21 mouse cellular contexts compared by ENCODE assay signal in genomic region chr9:79922493-79922760, GRCm38 (mm10).
DNase-seq lines count a peak whose midpoint lies in the region; ATAC-seq lines count a peak whose summit lies in the region.
"Had no signal": no experiment of that assay in that cellular context is flagged by ENCODE, and none has a peak within 500 bp of the region (broad histone marks: within the 10 kb centered on the region; RNA-seq: fewer than 3 reads in every experiment).

No protein-coding gene starts in this region.

- 78% methylated on average over 6 of the region's 6 CpGs for WGBS in embryonic facial prominence, embryonic 13.5 days
- WGBS in embryonic facial prominence, embryonic 10.5 days = 83% methylated on average over 6 of the region's 6 CpGs
- WGBS in heart, embryonic 11.5 days (ENCODE audit: insufficient replicate concordance) = 67% methylated on average over 6 of the region's 6 CpGs
- 76% methylated on average over 6 of the region's 6 CpGs for WGBS in kidney, embryonic 15.5 days
- WGBS in heart, embryonic 16.5 days = 65% methylated on average over 6 of the region's 6 CpGs

- peak overlapping the region; percentile 7; the same call in 1 of the 2 replicates for H3K4me2 ChIP-seq in embryonic facial prominence, embryonic 13.5 days
- no peak overlapping the region for H3K4me2 ChIP-seq in heart, embryonic 11.5 days
- no peak overlapping the region for H3K4me2 ChIP-seq in kidney, embryonic 15.5 days
- peak overlapping the region; percentile 34 for H3K4me2 ChIP-seq in heart, embryonic 16.5 days (ENCODE audit: low read depth, low read length)
- H3K4me2 ChIP-seq: liver, embryonic 15.5 days; midbrain, embryonic 13.5 days; neural tube, embryonic 13.5 days had no signal

- ATAC-seq in embryonic facial prominence, embryonic 13.5 days (ENCODE audit: insufficient number of reproducible peaks, insufficient read depth, low FRiP score, low TSS enrichment, low read depth) = no peak
- no peak for ATAC-seq in heart, embryonic 11.5 days (replicated peaks; ENCODE audit: insufficient number of reproducible peaks, low FRiP score, low TSS enrichment)
- ATAC-seq in kidney, embryonic 15.5 days (replicated peaks; ENCODE audit: low FRiP score) = no peak
- no peak for ATAC-seq in heart, embryonic 16.5 days (replicated peaks; ENCODE audit: extremely low read depth, insufficient read depth, low FRiP score)
- ATAC-seq: forebrain, embryonic 14.5 days; hindbrain, embryonic 16.5 days; midbrain, embryonic 13.5 days had no signal

- H3K9ac ChIP-seq in embryonic facial prominence, embryonic 13.5 days = no peak overlapping the region
- H3K9ac ChIP-seq in heart, embryonic 11.5 days (ENCODE audit: low read depth, low read length) = no peak overlapping the region
- H3K9ac ChIP-seq in kidney, embryonic 15.5 days = no peak overlapping the region
- peak overlapping the region; percentile 57 for H3K9ac ChIP-seq in heart, embryonic 16.5 days (ENCODE audit: low read length)
- H3K9ac ChIP-seq: liver, embryonic 15.5 days; midbrain, embryonic 13.5 days; neural tube, embryonic 13.5 days had no signal

- no peaks in the 10 kb centered on the region for H3K9me3 ChIP-seq in embryonic facial prominence, embryonic 13.5 days
- H3K9me3 ChIP-seq in embryonic facial prominence, embryonic 10.5 days = no peaks in the 10 kb centered on the region
- no peaks in the 10 kb centered on the region for H3K9me3 ChIP-seq in heart, embryonic 11.5 days (replicated peaks; ENCODE audit: control insufficient read depth, low read length)
- H3K9me3 ChIP-seq in kidney, embryonic 15.5 days (replicated peaks) = no peaks in the 10 kb centered on the region
- H3K9me3 ChIP-seq in heart, embryonic 16.5 days (replicated peaks; ENCODE audit: control insufficient read depth, low read length) = no peaks in the 10 kb centered on the region
- H3K9me3 ChIP-seq: liver, embryonic 15.5 days; midbrain, embryonic 13.5 days; neural tube, embryonic 13.5 days had no signal

- H3K4me1 ChIP-seq in embryonic facial prominence, embryonic 13.5 days = peaks cover 25% of the 10 kb centered on the region
- peaks cover 27% of the 10 kb centered on the region for H3K4me1 ChIP-seq in embryonic facial prominence, embryonic 10.5 days
- peaks cover 44% of the 10 kb centered on the region for H3K4me1 ChIP-seq in heart, embryonic 11.5 days (ENCODE audit: control insufficient read depth, insufficient read depth, low read length)
- peaks cover 23% of the 10 kb centered on the region for H3K4me1 ChIP-seq in kidney, embryonic 15.5 days
- H3K4me1 ChIP-seq in heart, embryonic 16.5 days (ENCODE audit: control insufficient read depth, insufficient read depth, low read length) = peaks cover 66% of the 10 kb centered on the region
- H3K4me1 ChIP-seq: liver, embryonic 15.5 days had no signal

- H3K27me3 ChIP-seq in embryonic facial prominence, embryonic 13.5 days = no peaks in the 10 kb centered on the region
- H3K27me3 ChIP-seq in embryonic facial prominence, embryonic 10.5 days (replicated peaks; ENCODE audit: low read depth, poor library complexity, severe bottlenecking) = no peaks in the 10 kb centered on the region
- no peaks in the 10 kb centered on the region for H3K27me3 ChIP-seq in heart, embryonic 11.5 days (ENCODE audit: control insufficient read depth, insufficient read depth, low read length)
- H3K27me3 ChIP-seq in kidney, embryonic 15.5 days = no peaks in the 10 kb centered on the region
- H3K27me3 ChIP-seq in heart, embryonic 16.5 days (ENCODE audit: control insufficient read depth, insufficient read depth, low read length) = no peaks in the 10 kb centered on the region
- H3K27me3 ChIP-seq: CH12.LX; liver, embryonic 15.5 days; midbrain, embryonic 13.5 days; neural tube, embryonic 13.5 days had no signal

- intact Hi-C loops in heart, postnatal 25 days (cut with DNase I) = no loop called here

- H3K36me3 ChIP-seq in embryonic facial prominence, embryonic 13.5 days = no peaks in the 10 kb centered on the region
- no peaks in the 10 kb centered on the region for H3K36me3 ChIP-seq in embryonic facial prominence, embryonic 10.5 days (replicated peaks)
- H3K36me3 ChIP-seq in heart, embryonic 11.5 days (ENCODE audit: control insufficient read depth, insufficient read depth, low read length) = no peaks in the 10 kb centered on the region
- no peaks in the 10 kb centered on the region for H3K36me3 ChIP-seq in kidney, embryonic 15.5 days
- no peaks in the 10 kb centered on the region for H3K36me3 ChIP-seq in heart, embryonic 16.5 days (ENCODE audit: control insufficient read depth, insufficient read depth)
- H3K36me3 ChIP-seq: liver, embryonic 15.5 days; midbrain, embryonic 13.5 days; neural tube, embryonic 13.5 days had no signal

- no peak for DNase-seq in embryonic facial prominence, embryonic 10.5 days (ENCODE audit: low spot score)
- no peak for DNase-seq in heart, postnatal 25 days (ENCODE audit: low spot score)
- no peak for DNase-seq in kidney, postnatal 4 days
- DNase-seq in cerebellum, adult 9-10 months = no peak
- DNase-seq: adrenal gland, adult 8-10 months; cerebellum, adult 2 months; cerebellum, postnatal 25 days; kidney, adult 18-20 months; kidney, postnatal 10 days; layer of hippocampus, adult 9-11 months had no signal

- H3K4me3 ChIP-seq in embryonic facial prominence, embryonic 13.5 days = no peak overlapping the region
- no peak overlapping the region for H3K4me3 ChIP-seq in embryonic facial prominence, embryonic 10.5 days
- no peak overlapping the region for H3K4me3 ChIP-seq in heart, embryonic 11.5 days (ENCODE audit: low read depth, low read length)
- H3K4me3 ChIP-seq in kidney, embryonic 15.5 days (replicated peaks) = no peak overlapping the region
- no peak overlapping the region for H3K4me3 ChIP-seq in heart, embryonic 16.5 days (ENCODE audit: low read length)
- H3K4me3 ChIP-seq: liver, embryonic 15.5 days; midbrain, embryonic 13.5 days; neural tube, embryonic 13.5 days had no signal

- 0 out of 2 replicates have a peak overlapping the region, but pooled peaks have one; percentile 28 for H3K27ac ChIP-seq in embryonic facial prominence, embryonic 13.5 days
- H3K27ac ChIP-seq in embryonic facial prominence, embryonic 10.5 days (replicated peaks) = no peak overlapping the region
- H3K27ac ChIP-seq in heart, embryonic 11.5 days (ENCODE audit: low read depth, low read length) = peak overlapping the region; percentile 35; the same call in 1 of the 2 replicates
- H3K27ac ChIP-seq in kidney, embryonic 15.5 days = 0 out of 2 replicates have a peak overlapping the region, but pooled peaks have one; percentile 6
- peak overlapping the region; percentile 59 for H3K27ac ChIP-seq in heart, embryonic 16.5 days (ENCODE audit: low read length)
- H3K27ac ChIP-seq: liver, embryonic 15.5 days; macrophage; midbrain, embryonic 13.5 days; neural tube, embryonic 13.5 days had no signal

Comparison
In these comparisons a context has a peak if more than half of its experiments do, and no peak if none do; other contexts are left out.
1. H3K4me2 ChIP-seq: peak in embryonic facial prominence, embryonic 13.5 days (single experiment) and heart, embryonic 16.5 days (single experiment); none in heart, embryonic 11.5 days (single experiment) and kidney, embryonic 15.5 days (single experiment).